Mouse (Mus musculus) ES-Bruce4 (cell line): ENCODE measurements around the gene Gabrr3. TPM values are rescaled to one million over a fixed set of nuclear protein-coding genes. Genes with fewer than 3 reads are reported as not detected.

Source experiments
- H3K27ac ChIP-seq: 2 replicates; pipeline ENCODE4 v1.5.1; 2012; ENCODE audit warnings: low read length, inconsistent platforms; ENCODE audit not compliant: insufficient read depth
- H3K27me3 ChIP-seq: 2 replicates; pipeline ENCODE4 v1.6.1; 2012; ENCODE audit warnings: mild to moderate bottlenecking, low read length, inconsistent platforms; ENCODE audit not compliant: control insufficient read depth, poor library complexity, insufficient read depth, severe bottlenecking
- H3K36me3 ChIP-seq: 2 replicates; pipeline ENCODE4 v1.6.1; 2012; ENCODE audit warnings: inconsistent platforms, mild to moderate bottlenecking, low read length, moderate library complexity; ENCODE audit not compliant: control insufficient read depth, poor library complexity, insufficient read depth, severe bottlenecking
- H3K4me1 ChIP-seq: one replicate; pipeline ENCODE4 v1.8.1; 2011; ENCODE audit warnings: low read length; ENCODE audit not compliant: control insufficient read depth, insufficient read depth
- H3K4me3 ChIP-seq: 2 replicates; pipeline ENCODE4 v1.5.1; 2011; ENCODE audit warnings: low read depth, mild to moderate bottlenecking, low read length
- H3K9ac ChIP-seq: 2 replicates; pipeline ENCODE4 v1.6.1; 2012; ENCODE audit warnings: low read depth, mild to moderate bottlenecking, inconsistent platforms; ENCODE audit not compliant: poor library complexity, severe bottlenecking
- H3K9me3 ChIP-seq: replicated peaks from 2 replicates; pipeline ENCODE4 v1.6.1; 2012; ENCODE audit warnings: mild to moderate bottlenecking, low read length, inconsistent platforms; ENCODE audit not compliant: control insufficient read depth, poor library complexity, insufficient read depth, severe bottlenecking
- CTCF ChIP-seq: IDR thresholded peaks from one replicate; pipeline ENCODE4 v1.8.1; 2011; ENCODE audit warnings: low read depth, low read length
- EP300 ChIP-seq: IDR thresholded peaks from 2 replicates; pipeline ENCODE4 v1.6.1; 2011; ENCODE audit warnings: low read depth, low read length; ENCODE audit not compliant: insufficient read depth
- POLR2A ChIP-seq: IDR thresholded peaks from one replicate; pipeline ENCODE4 v1.8.1; 2011; ENCODE audit warnings: low read length; ENCODE audit not compliant: insufficient read depth
- polyA plus RNA-seq: library from polyadenylated mRNA; stranded (reverse); fragments of >200 nt; gene quantifications from 2 replicates; pipeline ENCODE4 v1.2.4, GENCODE M21; 2011; ENCODE audit warnings: low read depth; ENCODE audit not compliant: missing spikeins, insufficient read depth, insufficient read length

The Gabrr3 gene
- polyA plus RNA-seq, 1 experiment: not detected

DNA sequence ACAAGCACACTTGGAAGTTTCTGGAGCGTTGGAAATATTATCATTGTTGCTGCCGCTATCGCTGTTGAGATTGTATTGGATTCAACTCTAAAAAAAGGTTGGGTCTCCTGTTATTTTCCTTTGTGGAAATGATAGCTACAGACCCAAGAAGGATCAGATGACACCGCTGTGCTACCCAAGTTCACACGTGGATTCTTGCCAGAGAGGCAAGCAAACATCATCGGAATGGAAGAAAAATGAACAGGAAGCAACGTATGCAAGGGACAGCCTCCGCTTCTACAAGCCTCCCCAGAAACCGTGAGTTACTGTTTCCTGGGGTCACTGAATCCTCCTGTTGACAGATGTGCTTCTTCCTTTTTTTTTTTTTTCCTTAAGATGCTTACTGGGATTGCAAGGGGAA, 2.3 kb upstream of the Gabrr3 start:
- Histone ChIP-seq H3K9me3 (no peaks in the 10 kb centered on the region), H3K27me3 (no peaks in the 10 kb centered on the region), H3K27ac (no peak overlapping the region), H3K36me3 (no peaks in the 10 kb centered on the region), H3K9ac (no peak overlapping the region), H3K4me3 (no peak overlapping the region), H3K4me1 (no peaks in the 10 kb centered on the region)
- TF ChIP-seq POLR2A (no peak), EP300 (no peak), CTCF (no peak)

DNA sequence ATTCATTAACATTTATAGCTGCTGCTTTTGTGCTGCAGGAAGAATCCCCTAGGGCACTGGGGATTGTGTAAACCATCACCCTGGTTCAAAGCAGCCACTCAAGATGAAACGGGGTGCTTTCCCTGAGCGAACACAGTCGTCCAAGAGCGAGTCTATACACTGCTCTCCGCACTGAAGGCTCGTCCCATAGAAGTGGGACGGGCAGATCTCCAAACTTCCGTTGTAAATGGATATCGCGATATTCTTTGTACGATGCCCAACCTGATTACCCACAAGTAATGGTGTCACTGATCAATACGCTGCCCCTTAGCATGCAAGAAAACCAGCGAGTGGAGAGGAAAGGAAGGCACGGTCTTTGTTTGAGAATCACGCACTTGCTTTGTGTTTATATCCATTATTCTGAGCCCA, 2.2 kb downstream of the Gabrr3 start:
- H3K27me3 ChIP-seq: no peaks in the 10 kb centered on the region
- no peak overlapping the region for H3K4me3 ChIP-seq
- H3K27ac ChIP-seq: no peak overlapping the region
- no peaks in the 10 kb centered on the region for H3K36me3 ChIP-seq
- H3K4me1 ChIP-seq: no peaks in the 10 kb centered on the region
- no peaks in the 10 kb centered on the region for H3K9me3 ChIP-seq
- no peak overlapping the region for H3K9ac ChIP-seq
- TF ChIP-seq POLR2A: no peak
- no peak for TF ChIP-seq CTCF
- no peak for TF ChIP-seq EP300

DNA sequence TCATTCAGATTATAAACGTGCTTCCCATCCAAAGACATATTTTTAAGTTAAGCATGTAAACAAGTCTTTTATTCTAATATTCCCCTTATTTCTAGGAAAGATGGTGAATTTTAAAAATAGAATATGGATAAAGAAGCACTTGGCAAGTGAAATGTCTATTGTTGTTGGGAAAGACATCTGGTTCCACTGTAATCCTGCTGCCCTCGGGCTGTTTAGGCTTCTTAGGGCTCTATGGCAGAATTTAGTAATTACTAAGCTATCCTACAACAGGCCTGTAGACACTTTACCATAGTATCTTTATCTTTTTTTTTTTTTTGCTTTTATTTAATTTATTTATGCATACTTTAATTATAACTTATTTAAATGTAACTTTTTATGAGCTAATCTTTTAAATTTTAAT, 2.7 kb downstream of the Gabrr3 start:
- Histone ChIP-seq H3K4me1 (no peaks in the 10 kb centered on the region), H3K36me3 (no peaks in the 10 kb centered on the region), H3K9ac (no peak overlapping the region), H3K4me3 (no peak overlapping the region), H3K9me3 (no peaks in the 10 kb centered on the region), H3K27me3 (no peaks in the 10 kb centered on the region), H3K27ac (no peak overlapping the region)
- TF ChIP-seq POLR2A (no peak), EP300 (no peak), CTCF (no peak)

DNA sequence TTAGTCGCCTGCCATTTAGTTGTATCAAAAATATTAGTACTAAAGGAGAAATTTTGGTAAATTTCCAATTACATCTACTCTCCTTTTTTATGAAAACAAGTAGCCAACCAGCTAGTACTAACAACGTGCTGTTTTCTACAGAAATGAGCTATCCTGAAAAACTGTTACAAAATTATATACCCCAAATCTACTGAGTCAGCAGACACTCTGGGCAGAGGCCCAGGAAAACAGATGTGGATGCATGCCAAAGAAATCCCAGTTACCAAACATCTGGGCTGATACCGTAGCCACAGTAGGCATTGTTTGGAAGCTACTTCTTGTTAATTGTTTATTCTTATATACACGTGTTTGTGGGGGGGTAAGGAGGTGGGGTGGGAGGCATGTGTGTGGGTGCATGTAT, 6.3 kb downstream of the Gabrr3 start:
- Histone ChIP-seq H3K36me3 (no peaks in the 10 kb centered on the region), H3K4me1 (no peaks in the 10 kb centered on the region), H3K9me3 (no peaks in the 10 kb centered on the region), H3K27ac (no peak overlapping the region), H3K4me3 (no peak overlapping the region), H3K27me3 (no peaks in the 10 kb centered on the region), H3K9ac (no peak overlapping the region)
- no peak for TF ChIP-seq EP300

DNA sequence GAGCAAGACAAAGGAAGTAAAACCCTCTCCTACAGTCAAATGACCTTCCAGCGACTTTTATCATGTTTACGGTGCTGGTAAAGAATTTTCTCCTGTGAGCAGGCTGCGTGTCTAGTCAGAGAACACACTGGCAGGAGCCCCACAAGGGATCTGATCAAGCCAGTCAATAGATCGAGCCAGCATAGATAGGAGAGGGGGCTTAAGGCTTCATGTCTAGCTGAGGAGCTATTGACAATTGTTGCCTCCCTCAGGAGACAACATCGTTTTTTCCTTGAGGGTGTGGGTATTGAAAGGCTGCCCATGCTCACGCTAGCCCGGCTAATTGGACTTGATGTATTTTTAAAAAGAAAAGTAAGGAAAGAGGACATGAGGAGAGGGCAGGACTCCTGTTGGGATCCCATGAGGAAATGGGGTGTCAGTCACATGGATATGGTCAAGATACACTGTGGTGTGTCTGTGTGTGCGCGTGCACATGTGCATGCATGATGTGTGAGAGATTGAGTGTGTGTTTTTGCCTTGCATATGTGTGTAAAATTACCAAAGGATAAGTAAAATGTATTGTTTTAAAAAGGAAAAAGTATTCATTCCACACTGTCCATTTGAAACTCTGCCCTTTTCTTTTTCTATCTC, 13.2 kb downstream of the Gabrr3 start:
- Histone ChIP-seq H3K27ac (no peak overlapping the region), H3K4me1 (no peaks in the 10 kb centered on the region), H3K36me3 (no peaks in the 10 kb centered on the region), H3K9ac (no peak overlapping the region), H3K9me3 (no peaks in the 10 kb centered on the region), H3K27me3 (no peaks in the 10 kb centered on the region), H3K4me3 (no peak overlapping the region)
- TF ChIP-seq POLR2A (no peak), EP300 (no peak), CTCF (no peak)

DNA sequence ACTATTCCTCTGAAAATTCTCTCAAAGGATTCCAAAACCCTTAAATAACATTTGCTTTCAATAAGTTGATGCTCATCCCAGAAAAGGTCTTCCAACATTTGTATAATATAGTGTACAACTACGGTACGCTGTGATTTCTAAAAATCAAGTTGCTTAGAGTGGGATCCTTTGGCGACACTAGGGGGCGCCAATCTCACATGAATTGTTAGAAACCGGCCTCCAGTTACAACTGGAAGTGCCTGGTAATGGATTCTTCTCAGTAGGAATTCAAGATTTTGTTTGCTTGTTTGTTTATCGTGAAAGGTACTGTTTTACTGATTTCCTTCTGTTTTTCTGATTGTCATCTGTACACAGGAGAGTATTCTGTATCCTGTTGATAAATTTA, 13.7 kb downstream of the Gabrr3 start:
- no peak overlapping the region for H3K4me3 ChIP-seq
- no peaks in the 10 kb centered on the region for H3K27me3 ChIP-seq
- no peaks in the 10 kb centered on the region for H3K4me1 ChIP-seq
- no peak overlapping the region for H3K27ac ChIP-seq
- H3K9ac ChIP-seq: no peak overlapping the region
- no peak for TF ChIP-seq EP300
- no peak for TF ChIP-seq POLR2A
- no peak for TF ChIP-seq CTCF
- H3K36me3 ChIP-seq: no peaks in the 10 kb centered on the region
- H3K9me3 ChIP-seq: no peaks in the 10 kb centered on the region
